Mouse (Mus musculus) thymus, postnatal 14 days (tissue): ENCODE results near the gene Stfa3.
"Not testable (repeated sequence)": the region's sequence is repeated elsewhere in the genome, so short reads cannot be mapped to it uniquely, and the experiment has no call there.

Experiments
- DNase-seq: peaks from one replicate; pipeline ENCODE4 v3.0.0; 2021

Stfa3 gene

GRCm38 (mm10) chr16:36455342-36455802 is at the start of gene Stfa3:
Gene Stfa3, minus strand, starts transcription at chr16:36455392.
- no peak for DNase-seq

GRCm38 (mm10) chr16:36502286-36502685 is 47.1 kb upstream of the Stfa3 start:
- no peak for DNase-seq

DNA sequence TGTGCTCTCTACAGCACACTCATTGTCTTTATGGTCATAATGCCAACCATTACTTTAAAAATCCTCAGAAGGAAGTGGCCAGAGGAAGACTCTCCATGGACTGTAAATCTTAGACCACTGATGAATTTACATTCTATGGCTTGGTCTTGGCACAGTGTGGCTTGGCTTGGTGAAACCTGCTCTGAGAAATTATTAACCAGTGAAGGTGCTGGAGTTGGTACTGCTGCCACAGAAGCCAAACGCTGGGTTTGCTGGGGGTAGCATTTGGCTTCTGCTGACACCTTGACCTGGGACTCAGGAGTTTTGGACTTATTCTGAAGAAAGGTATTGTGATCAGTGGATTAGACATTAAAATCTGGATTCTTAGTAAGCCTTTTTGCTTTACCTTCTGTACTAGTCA is 37.2 kb upstream of the Stfa3 start:
- DNase-seq: no peak

DNA sequence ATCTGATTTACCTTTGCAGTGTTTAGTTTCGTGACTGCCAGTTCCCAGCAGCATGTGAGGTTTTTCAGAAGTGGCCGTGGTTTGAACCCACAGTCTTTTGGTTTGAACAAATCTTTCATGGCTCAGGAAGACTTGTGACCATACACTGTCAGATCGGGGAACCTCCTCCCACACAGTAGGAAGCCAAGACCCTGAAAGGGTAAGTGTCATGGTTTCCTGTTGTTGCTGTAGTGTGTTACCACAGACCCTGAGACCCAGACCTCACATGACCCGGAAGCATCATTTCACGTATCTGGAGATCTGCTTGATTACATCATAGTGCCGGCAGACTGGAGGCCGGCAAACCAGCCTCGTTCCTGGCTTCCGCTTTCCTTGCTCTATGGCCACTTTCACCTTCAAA is 21.7 kb upstream of the Stfa3 start:
- DNase-seq: peak; percentile 20

GRCm38 (mm10) chr16:36475530-36475929 is 20.3 kb upstream of the Stfa3 start:
- DNase-seq: no peak

- no peak for DNase-seq
Measured at GRCm38 (mm10) chr16:36474849-36475248, 19.7 kb upstream of the Stfa3 start.

DNA sequence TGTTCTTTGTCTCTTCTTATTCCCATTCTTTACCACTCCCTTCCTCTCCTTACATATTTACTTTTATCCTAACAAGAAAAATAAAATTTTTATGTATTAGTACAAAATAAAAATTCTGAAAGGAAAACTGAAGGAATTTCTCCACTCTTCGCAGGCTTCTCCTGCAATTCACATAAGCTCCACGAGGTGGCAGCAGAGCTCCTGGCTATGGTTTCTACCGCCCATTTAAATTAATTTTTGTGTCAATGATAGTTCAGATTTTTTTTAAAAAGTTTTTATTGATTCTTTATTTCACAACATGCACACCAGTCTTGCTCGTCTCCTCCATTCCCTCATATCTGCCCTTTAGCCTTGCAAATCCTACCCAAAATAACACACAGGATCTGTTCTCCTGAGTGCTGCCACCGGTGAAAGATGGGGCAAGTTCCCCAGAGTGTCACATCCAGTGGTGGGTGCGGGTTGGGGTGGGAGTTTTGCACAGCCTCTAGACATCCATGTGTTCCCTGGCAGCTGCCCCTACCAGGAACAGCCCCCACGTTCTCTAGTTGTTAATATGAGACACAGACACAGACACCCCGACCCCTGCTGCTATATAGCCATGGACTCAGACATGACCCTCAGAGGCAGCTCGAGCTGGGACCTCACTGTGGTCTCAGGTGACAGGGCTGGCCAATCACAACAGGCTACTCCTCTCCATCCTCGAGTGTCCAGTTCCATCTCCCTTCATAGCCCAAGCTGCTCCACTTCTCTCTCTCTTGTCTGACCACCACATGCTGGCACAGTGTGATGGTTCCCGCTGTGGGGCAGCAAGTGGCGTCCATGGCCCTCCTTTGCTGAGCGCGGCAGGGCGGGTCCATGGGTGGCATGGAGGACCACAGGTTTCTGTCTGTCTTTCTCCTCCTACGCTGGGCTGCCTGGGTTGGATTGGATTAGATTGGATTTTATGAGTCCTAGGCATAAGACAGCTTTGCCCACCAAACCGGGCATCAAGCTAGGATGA is 18.3 kb upstream of the Stfa3 start:
- peak; percentile 41 for DNase-seq

- no peak for DNase-seq
Measured at GRCm38 (mm10) chr16:36471066-36471633, 16.0 kb upstream of the Stfa3 start.

GRCm38 (mm10) chr16:36469955-36470478 is 14.8 kb upstream of the Stfa3 start:
- DNase-seq: peak; percentile 11

- DNase-seq: no peak
Measured at GRCm38 (mm10) chr16:36469367-36469766, 14.2 kb upstream of the Stfa3 start.

DNA sequence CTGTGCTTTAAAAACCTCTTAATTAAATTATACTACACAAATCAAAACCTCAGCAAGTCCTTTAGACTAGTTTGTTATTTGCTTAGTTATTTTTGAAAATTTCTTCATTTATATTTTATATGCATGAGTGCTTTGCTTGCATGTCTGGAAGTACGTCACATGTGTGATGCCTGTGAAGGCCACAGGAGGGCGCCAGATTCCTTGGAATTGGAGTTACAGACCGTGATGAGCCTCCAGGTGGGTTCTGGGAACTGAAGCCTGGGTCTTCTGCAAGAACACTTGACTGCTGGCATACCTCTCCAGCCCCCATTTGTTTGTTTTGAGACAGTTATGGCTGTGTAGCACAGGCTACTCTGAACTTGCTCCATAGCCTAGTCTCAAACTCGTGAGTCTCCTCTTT is 13.7 kb upstream of the Stfa3 start:
- DNase-seq: peak; percentile 21

DNA sequence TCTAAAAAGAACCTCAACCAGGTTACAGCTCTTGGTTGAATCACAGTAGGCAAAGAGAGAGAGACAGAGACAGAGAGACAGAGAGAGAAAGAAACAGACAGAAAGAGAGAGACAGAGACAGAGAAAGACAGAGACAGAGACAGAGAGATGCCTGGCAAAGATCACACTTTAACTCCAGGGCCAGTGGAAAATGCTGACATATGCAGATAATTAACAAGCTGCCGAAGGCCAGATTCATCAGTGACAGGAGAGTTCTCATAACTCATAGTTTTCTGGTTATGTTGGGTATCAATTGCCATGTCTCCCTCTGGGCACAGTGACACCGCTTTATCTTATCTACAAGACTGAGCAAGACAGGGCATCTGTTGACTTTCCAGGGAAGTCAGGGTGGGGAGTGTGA is 12.7 kb upstream of the Stfa3 start:
- no peak for DNase-seq

DNA sequence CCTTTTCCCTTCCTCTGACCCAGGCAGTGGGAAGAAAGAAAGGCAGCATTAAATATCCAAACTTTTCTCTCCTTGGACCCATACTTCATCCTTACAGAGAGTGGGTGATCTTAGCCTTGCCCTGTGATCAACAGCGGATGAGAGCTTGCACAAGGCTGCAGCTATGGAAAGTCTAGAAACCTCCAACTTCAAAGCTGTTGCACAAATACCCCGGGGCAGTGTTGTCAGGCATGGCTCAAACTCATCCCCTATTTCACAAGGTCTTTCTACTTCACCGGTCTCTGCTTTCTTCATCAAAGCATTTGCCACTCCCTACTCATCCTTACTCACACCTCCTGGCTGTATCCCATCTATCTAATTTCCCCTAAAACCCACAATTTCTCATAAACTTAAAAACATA is 10.2 kb upstream of the Stfa3 start:
- DNase-seq: no peak

- no peak for DNase-seq
Measured at GRCm38 (mm10) chr16:36464076-36464475, 8.9 kb upstream of the Stfa3 start.

GRCm38 (mm10) chr16:36460426-36460825 is 5.2 kb upstream of the Stfa3 start:
- DNase-seq: no peak

DNA sequence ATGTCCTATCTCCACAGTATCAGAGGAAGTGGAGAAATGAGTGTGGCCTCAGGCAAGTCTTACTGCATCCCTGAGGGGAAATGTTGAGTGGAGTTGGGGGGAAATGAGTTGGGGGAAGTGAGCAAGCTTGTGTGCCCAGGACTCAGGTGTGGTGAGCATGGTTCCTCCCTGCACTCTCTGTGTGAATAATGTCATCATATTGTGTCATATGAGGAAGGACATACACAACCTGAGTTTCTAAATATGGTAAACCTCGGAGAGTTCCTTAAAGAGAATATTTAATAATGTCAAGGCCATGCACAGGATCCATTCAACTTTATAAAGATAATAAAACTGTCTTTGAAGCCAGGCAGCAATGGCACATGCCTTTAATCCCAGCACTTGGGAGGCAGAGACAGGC is 34.2 kb downstream of the Stfa3 start:
- not testable (repeated sequence) for DNase-seq

GRCm38 (mm10) chr16:36408357-36408756 is 46.8 kb downstream of the Stfa3 start, which contains the start of gene Stfa2:
Gene Stfa2, minus strand, starts transcription at chr16:36408457.
- DNase-seq: no peak
